Mouse (Mus musculus) brain, embryonic 14.5 days (tissue): Measurements from ENCODE around the gene Cd2ap.

Source experiments
- CTCF ChIP-seq: fragments of 200-500 bp; IDR thresholded peaks from 2 replicates; pipeline ENCODE4 v1.5.1; 2012; ENCODE audit warnings: inconsistent platforms, mild to moderate bottlenecking, moderate library complexity, borderline replicate concordance; ENCODE audit not compliant: insufficient read depth, insufficient read length; ENCODE audit errors: extremely low read depth
- POLR2A ChIP-seq: fragments of 200-500 bp; IDR thresholded peaks from 2 replicates; pipeline ENCODE4 v1.6.1; 2012; ENCODE audit warnings: mild to moderate bottlenecking, inconsistent platforms, borderline replicate concordance; ENCODE audit not compliant: poor library complexity, insufficient read depth, insufficient read length, severe bottlenecking; ENCODE audit errors: extremely low read depth

- TF ChIP-seq CTCF (no peak), POLR2A (no peak)
Measured at GRCm38 (mm10) chr17:42789723-42790122, 86.7 kb downstream of the Cd2ap start.
